Mouse (Mus musculus): ENCODE data around the gene Aqp12. TPM values are rescaled to one million over a fixed set of nuclear protein-coding genes. Genes with fewer than 3 reads are reported as not detected.

Gene Aqp12
- total and polyA plus RNA-seq, 2 experiments from 2014 or later: not detected

DNA sequence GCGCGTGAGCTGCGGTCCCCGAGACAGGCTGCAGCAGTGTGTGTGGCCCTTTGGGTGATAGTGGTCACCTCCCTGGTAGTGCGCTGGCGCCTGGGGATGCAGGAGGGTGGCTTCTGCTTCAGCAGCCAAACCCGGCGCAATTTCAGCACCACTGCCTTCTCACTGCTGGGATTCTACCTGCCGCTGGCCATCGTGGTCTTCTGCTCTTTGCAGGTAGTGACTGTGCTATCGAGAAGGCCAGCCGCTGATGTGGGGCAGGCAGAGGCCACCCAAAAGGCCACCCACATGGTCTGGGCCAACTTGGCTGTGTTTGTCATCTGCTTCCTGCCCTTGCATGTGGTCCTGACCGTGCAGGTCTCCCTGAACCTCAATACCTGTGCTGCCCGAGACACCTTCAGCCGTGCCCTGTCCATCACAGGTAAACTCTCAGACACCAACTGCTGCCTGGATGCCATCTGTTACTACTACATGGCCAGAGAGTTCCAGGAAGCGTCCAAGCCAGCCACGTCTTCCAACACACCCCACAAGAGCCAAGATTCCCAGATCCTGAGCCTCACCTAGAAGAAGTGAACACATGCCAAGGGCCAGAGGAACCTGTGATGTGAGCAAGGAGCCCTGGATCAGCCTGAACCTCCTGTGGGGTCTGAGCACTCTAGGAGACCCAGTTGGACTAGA is 23.1 kb upstream of the Aqp12 start:
- 91% methylated on average over 17 of the region's 17 CpGs for WGBS
- Histone ChIP-seq H3K9me3 (replicated peaks; ENCODE audit: control insufficient read depth, low read length) (no peaks in the 10 kb centered on the region), H3K9ac (replicated peaks; ENCODE audit: low read depth, low read length) (no peak overlapping the region), H3K4me2 (ENCODE audit: low read depth, low read length) (no peak overlapping the region), H3K27ac (ENCODE audit: low read depth) (no peak overlapping the region), H3K4me3 (ENCODE audit: low read depth, low read length) (no peak overlapping the region), H3K4me1 (ENCODE audit: control insufficient read depth, insufficient read depth) (peaks cover 12% of the 10 kb centered on the region; the same call in 1 of the 2 replicates), H3K27me3 (ENCODE audit: control insufficient read depth, insufficient read depth, low read length) (0 out of 2 replicates have a peak, but pooled peaks cover 3% of the 10 kb centered on the region), H3K36me3 (replicated peaks; ENCODE audit: control insufficient read depth, insufficient read depth, low read length) (no peaks in the 10 kb centered on the region)
- no peak for TF ChIP-seq CTCF (IDR thresholded peaks at IDR 0.05; ENCODE audit: low read depth)
- TF ChIP-seq EP300 (IDR thresholded peaks at IDR 0.05; ENCODE audit: low read depth): no peak
- ATAC-seq (ENCODE audit: insufficient read depth, low read depth) (no peak), DNase-seq (ENCODE audit: low spot score) (no peak)

GRCm38 (mm10) chr1:92984999-92985398 is 21.1 kb upstream of the Aqp12 start:
- H3K27ac ChIP-seq (ENCODE audit: low read depth): no peak overlapping the region
- no peaks in the 10 kb centered on the region for H3K9me3 ChIP-seq (replicated peaks; ENCODE audit: control insufficient read depth, low read length)
- no peaks in the 10 kb centered on the region for H3K36me3 ChIP-seq (replicated peaks; ENCODE audit: control insufficient read depth, insufficient read depth, low read length)
- H3K4me2 ChIP-seq (ENCODE audit: low read depth, low read length): no peak overlapping the region
- no peak overlapping the region for H3K9ac ChIP-seq (replicated peaks; ENCODE audit: low read depth, low read length)
- no peak for TF ChIP-seq EP300 (IDR thresholded peaks at IDR 0.05; ENCODE audit: low read depth)
- WGBS: 84% methylated on average over 5 of the region's 5 CpGs
- DNase-seq (ENCODE audit: low spot score): no peak
- no peak for ATAC-seq (ENCODE audit: insufficient read depth, low read depth)
- H3K4me1 ChIP-seq (ENCODE audit: control insufficient read depth, insufficient read depth): peaks cover 2% of the 10 kb centered on the region; the same call in 1 of the 2 replicates
- no peak overlapping the region for H3K4me3 ChIP-seq (ENCODE audit: low read depth, low read length)
- no peaks in the 10 kb centered on the region for H3K27me3 ChIP-seq (ENCODE audit: control insufficient read depth, insufficient read depth, low read length)

DNA sequence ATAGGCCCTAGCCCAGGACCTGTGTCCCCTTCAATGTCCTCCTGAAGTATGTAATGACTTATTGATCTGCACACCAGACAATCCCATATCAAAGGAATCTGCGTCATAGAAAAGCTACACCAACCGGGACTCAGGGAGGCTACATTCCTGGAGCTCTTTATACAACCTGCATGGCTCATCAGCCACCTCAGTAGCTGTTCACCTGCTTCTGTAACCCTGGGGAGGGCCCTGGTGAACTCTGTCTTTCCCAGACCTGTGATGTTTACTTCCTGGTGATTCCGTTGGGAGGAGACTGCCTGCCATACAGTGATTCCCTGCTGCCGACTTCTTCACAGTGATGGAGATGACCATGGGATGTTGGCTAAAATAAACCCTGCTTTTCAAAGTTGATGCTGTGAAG is 17.2 kb upstream of the Aqp12 start:
- H3K27me3 ChIP-seq (ENCODE audit: control insufficient read depth, insufficient read depth, low read length): no peaks in the 10 kb centered on the region
- H3K9ac ChIP-seq (replicated peaks; ENCODE audit: low read depth, low read length): no peak overlapping the region
- no peak overlapping the region for H3K4me3 ChIP-seq (ENCODE audit: low read depth, low read length)
- TF ChIP-seq EP300 (IDR thresholded peaks at IDR 0.05; ENCODE audit: low read depth) (no peak), CTCF (IDR thresholded peaks at IDR 0.05; ENCODE audit: low read depth) (no peak)
- DNase-seq (ENCODE audit: low spot score) (no peak), ATAC-seq (ENCODE audit: insufficient read depth, low read depth) (no peak)
- WGBS: 63% methylated on average over 4 of the region's 4 CpGs
- H3K9me3 ChIP-seq (replicated peaks; ENCODE audit: control insufficient read depth, low read length): no peaks in the 10 kb centered on the region
- H3K4me1 ChIP-seq (ENCODE audit: control insufficient read depth, insufficient read depth): no peaks in the 10 kb centered on the region
- no peaks in the 10 kb centered on the region for H3K36me3 ChIP-seq (replicated peaks; ENCODE audit: control insufficient read depth, insufficient read depth, low read length)
- H3K4me2 ChIP-seq (ENCODE audit: low read depth, low read length): no peak overlapping the region
- H3K27ac ChIP-seq (ENCODE audit: low read depth): no peak overlapping the region

DNA sequence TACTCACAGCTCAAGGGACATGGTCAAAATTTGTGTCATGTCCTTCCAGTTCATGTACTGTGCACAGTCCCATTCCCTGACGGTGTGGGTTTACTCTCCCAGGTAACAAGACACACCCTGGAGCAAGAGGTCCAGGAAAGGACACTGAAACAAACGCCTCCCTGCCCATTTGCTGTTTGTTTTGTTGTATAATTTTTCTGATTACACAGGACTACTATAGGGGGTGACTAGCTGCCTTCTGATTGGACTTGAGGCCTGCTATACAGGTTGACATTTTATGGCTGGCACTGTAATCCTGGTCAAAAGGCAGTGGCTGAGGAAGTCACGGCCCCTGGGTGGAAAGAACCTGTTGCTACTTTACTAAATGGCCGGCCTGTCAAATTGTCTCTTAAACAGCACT is 16.2 kb upstream of the Aqp12 start:
- Histone ChIP-seq H3K4me2 (ENCODE audit: low read depth, low read length) (no peak overlapping the region), H3K27me3 (ENCODE audit: control insufficient read depth, insufficient read depth, low read length) (no peaks in the 10 kb centered on the region), H3K9ac (replicated peaks; ENCODE audit: low read depth, low read length) (no peak overlapping the region), H3K4me3 (ENCODE audit: low read depth, low read length) (no peak overlapping the region), H3K27ac (ENCODE audit: low read depth) (no peak overlapping the region), H3K9me3 (replicated peaks; ENCODE audit: control insufficient read depth, low read length) (no peaks in the 10 kb centered on the region), H3K4me1 (ENCODE audit: control insufficient read depth, insufficient read depth) (no peaks in the 10 kb centered on the region), H3K36me3 (replicated peaks; ENCODE audit: control insufficient read depth, insufficient read depth, low read length) (no peaks in the 10 kb centered on the region)
- DNase-seq (ENCODE audit: low spot score): no peak
- no peak for TF ChIP-seq CTCF (IDR thresholded peaks at IDR 0.05; ENCODE audit: low read depth)
- TF ChIP-seq EP300 (IDR thresholded peaks at IDR 0.05; ENCODE audit: low read depth): no peak
- no peak for ATAC-seq (ENCODE audit: insufficient read depth, low read depth)
- WGBS: 56% methylated on average over 4 of the region's 4 CpGs

DNA sequence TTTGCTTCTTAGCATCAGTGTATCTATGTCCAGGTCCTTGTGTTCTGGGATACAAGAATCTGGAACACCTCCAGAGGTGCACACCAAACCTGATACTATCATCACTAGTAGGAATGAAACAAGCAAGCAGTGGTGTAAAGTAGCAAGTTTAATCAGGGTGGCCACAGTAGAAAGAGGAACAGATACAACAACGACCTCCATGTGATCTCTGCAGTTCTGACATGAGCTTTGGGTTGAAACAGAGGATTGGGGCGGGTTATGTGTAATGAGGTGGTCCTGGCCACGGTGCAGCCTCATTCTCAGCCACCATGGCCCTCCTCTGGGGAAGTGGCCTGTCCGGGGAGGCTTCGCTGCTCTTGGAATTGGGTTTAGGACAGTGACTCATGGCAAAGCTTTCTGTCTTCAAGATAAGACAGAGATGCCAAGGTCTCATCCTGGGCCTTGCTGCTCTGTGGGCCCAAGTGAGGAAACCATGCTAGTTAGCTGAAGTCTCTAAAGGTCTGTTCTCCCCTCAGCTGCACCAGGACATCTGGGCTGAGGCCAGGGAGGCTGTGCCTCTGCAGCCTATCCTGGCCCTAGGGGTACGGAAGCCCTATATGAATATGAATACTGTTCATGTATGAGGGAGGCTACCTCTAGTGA is 13.8 kb upstream of the Aqp12 start:
- TF ChIP-seq EP300 (IDR thresholded peaks at IDR 0.05; ENCODE audit: low read depth): no peak
- TF ChIP-seq CTCF (IDR thresholded peaks at IDR 0.05; ENCODE audit: low read depth): no peak
- DNase-seq (ENCODE audit: low spot score): no peak
- no peaks in the 10 kb centered on the region for H3K36me3 ChIP-seq (replicated peaks; ENCODE audit: control insufficient read depth, insufficient read depth, low read length)
- ATAC-seq (ENCODE audit: insufficient read depth, low read depth): no peak
- WGBS: 69% methylated on average over 6 of the region's 6 CpGs
- H3K27ac ChIP-seq (ENCODE audit: low read depth): no peak overlapping the region
- H3K4me2 ChIP-seq (ENCODE audit: low read depth, low read length): no peak overlapping the region
- no peaks in the 10 kb centered on the region for H3K4me1 ChIP-seq (ENCODE audit: control insufficient read depth, insufficient read depth)
- H3K9me3 ChIP-seq (replicated peaks; ENCODE audit: control insufficient read depth, low read length): no peaks in the 10 kb centered on the region
- H3K9ac ChIP-seq (replicated peaks; ENCODE audit: low read depth, low read length): no peak overlapping the region
- no peaks in the 10 kb centered on the region for H3K27me3 ChIP-seq (ENCODE audit: control insufficient read depth, insufficient read depth, low read length)
- no peak overlapping the region for H3K4me3 ChIP-seq (ENCODE audit: low read depth, low read length)

Data from heart, postnatal 0 days (tissue).